ENCODE assay signal across 8 mouse cellular contexts in the genomic region with DNA sequence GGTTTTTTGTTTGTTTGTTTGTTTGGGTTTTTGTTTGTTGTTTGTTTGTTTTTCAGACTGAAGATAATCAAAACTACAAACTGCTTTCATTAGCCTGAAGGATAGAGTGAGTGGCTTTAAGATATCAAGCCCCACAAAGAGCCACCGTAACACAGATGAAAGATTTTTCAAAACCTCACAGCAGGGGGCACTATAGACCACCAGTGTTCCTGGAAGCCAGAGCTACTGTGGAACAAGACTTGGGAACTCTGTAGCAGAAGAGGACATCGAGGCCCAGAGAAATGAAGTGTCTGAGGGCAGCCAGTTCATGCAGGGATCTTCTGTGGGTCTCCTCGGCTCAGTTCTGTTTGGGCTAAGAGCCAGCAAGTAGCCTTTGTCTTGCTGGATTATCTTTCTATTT. TPM values are rescaled to one million over a fixed set of nuclear protein-coding genes. Genes with fewer than 3 reads are reported as not detected.
DNase-seq lines count a peak whose midpoint lies in the region; ATAC-seq and TF ChIP-seq lines count a peak whose summit lies in the region.

No protein-coding gene starts in this region.

- no peak overlapping the region for H3K9ac ChIP-seq in lung, postnatal 0 days (replicated peaks; ENCODE audit: low read depth)

- no peak overlapping the region for H3K4me3 ChIP-seq in embryonic facial prominence, embryonic 10.5 days
- no peak overlapping the region for H3K4me3 ChIP-seq in lung, postnatal 0 days (ENCODE audit: low read depth, low read length)

- no peaks in the 10 kb centered on the region for H3K4me1 ChIP-seq in embryonic facial prominence, embryonic 10.5 days
- H3K4me1 ChIP-seq in lung, postnatal 0 days (ENCODE audit: insufficient read depth, low read depth, low read length): no peaks in the 10 kb centered on the region

- peak; percentile 27 for DNase-seq in CD4-positive, CD25-positive, alpha-beta regulatory T cell, adult 2 months (ENCODE audit: low read depth, low spot score)
- peak; percentile 24 for DNase-seq in ovary, postnatal 10 days (ENCODE audit: low spot score)
- DNase-seq in ovary, adult 18-20 months (ENCODE audit: low spot score): no peak
- DNase-seq in embryonic facial prominence, embryonic 10.5 days (ENCODE audit: low spot score): peak; percentile 40
- DNase-seq in kidney, postnatal 4 days: peak; percentile 50 to 54
- DNase-seq in lung, postnatal 0 days (ENCODE audit: low spot score): peak; percentile 33
- peak; percentile 34 for DNase-seq in thymus, postnatal 14 days

- H3K9me3 ChIP-seq in embryonic facial prominence, embryonic 10.5 days: no peaks in the 10 kb centered on the region
- no peaks in the 10 kb centered on the region for H3K9me3 ChIP-seq in lung, postnatal 0 days (ENCODE audit: low read length)

- peak; percentile 71 for TF ChIP-seq CTCF in lung, postnatal 0 days (IDR thresholded peaks at IDR 0.05)

- H3K27me3 ChIP-seq in embryonic facial prominence, embryonic 10.5 days (replicated peaks; ENCODE audit: low read depth, poor library complexity, severe bottlenecking): no peaks in the 10 kb centered on the region
- no peaks in the 10 kb centered on the region for H3K27me3 ChIP-seq in lung, postnatal 0 days (replicated peaks; ENCODE audit: insufficient read depth, low read length)

- 68% methylated on average over 3 of the region's 3 CpGs for WGBS in embryonic facial prominence, embryonic 10.5 days
- 21% methylated on average over 3 of the region's 3 CpGs for WGBS in lung, postnatal 0 days

- H3K4me2 ChIP-seq in lung, postnatal 0 days (replicated peaks; ENCODE audit: low read depth, low read length): no peak overlapping the region

- no peak overlapping the region for H3K27ac ChIP-seq in embryonic facial prominence, embryonic 10.5 days (replicated peaks)
- H3K27ac ChIP-seq in lung, postnatal 0 days (ENCODE audit: low read length): no peak overlapping the region

- ATAC-seq in CD4-positive, CD25-positive, alpha-beta regulatory T cell, adult 4 months: no peak
- ATAC-seq in lung, postnatal 0 days: no peak

- TF ChIP-seq EP300 in lung, postnatal 0 days (IDR thresholded peaks at IDR 0.05): no peak

- H3K36me3 ChIP-seq in embryonic facial prominence, embryonic 10.5 days (replicated peaks): no peaks in the 10 kb centered on the region
- H3K36me3 ChIP-seq in lung, postnatal 0 days (ENCODE audit: insufficient read depth, low read length): no peaks in the 10 kb centered on the region

RNA-seq across cellular contexts. Expression of gene Dhrs2, which starts 49.4 kb away (rescaled TPM):
- polyA plus RNA-seq in CD4-positive, CD25-positive, alpha-beta regulatory T cell, adult 4 months (2017; shearing (Covaris generic)): not detected
- not detected in 2 replicates for polyA plus RNA-seq in embryonic facial prominence, embryonic 10.5 days (2016; fragmentation: Nextera tagmentation; extraction: Ambion mirVana)
- polyA plus RNA-seq in lung, postnatal 0 days (2015; fragmentation: Nextera tagmentation; extraction: Ambion mirVana): 0.23 TPM in 1 of 2 replicates, not detected in the other
